Mouse (Mus musculus): ENCODE results near the gene Ppp1r21.

DNA sequence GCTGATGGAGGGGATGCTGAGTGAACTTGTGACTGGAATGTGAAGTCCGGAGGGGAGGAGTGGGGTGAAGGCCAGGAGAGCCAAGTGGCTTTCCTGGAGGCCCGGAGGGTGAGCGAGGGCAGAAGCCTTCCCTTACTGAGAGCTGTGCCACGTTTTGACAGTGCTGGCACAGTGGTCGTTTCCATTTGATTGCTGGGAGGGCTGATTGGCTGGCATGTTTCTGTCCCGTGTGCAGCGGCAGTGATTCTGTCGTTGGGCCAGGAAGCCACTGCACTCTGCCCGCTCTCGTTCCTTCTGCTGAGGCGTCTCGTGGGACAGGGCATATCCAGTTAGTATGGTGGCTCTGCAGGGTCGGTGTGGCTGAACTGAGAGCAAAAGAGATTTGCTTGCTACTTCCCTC lies 26.3 kb downstream of the Ppp1r21 start:
- TF ChIP-seq POLR2A (IDR thresholded peaks at IDR 0.05; ENCODE audit: insufficient read depth, low read depth, low read length) (no peak), CTCF (IDR thresholded peaks at IDR 0.05; ENCODE audit: insufficient read depth, low read depth, low read length) (no peak)
